Mouse (Mus musculus) layer of hippocampus, adult 9-11 months (tissue): ENCODE results near the gene Cep85l.

ENCODE experiments used
- DNase-seq: peaks from one replicate; pipeline ENCODE4 v3.0.0; 2022

Cep85l gene

GRCm38 (mm10) chr10:53388227-53388920 is 8.6 kb upstream of the Cep85l start:
- DNase-seq = peak; percentile 33

- DNase-seq = no peak
These were observed 5.7 kb upstream of the Cep85l start for GRCm38 (mm10) chr10:53385438-53385837.

GRCm38 (mm10) chr10:53384896-53385295 is 5.1 kb upstream of the Cep85l start:
- no peak for DNase-seq

- DNase-seq = no peak
These were observed 3.1 kb upstream of the Cep85l start for GRCm38 (mm10) chr10:53382696-53383365.

GRCm38 (mm10) chr10:53378981-53379708 is 602 bp downstream of the Cep85l start:
- DNase-seq = peak; percentile 29

GRCm38 (mm10) chr10:53378296-53378695 is 1.5 kb downstream of the Cep85l start:
- no peak for DNase-seq

- DNase-seq = no peak
These were observed 2.7 kb downstream of the Cep85l start for GRCm38 (mm10) chr10:53377096-53377495.

GRCm38 (mm10) chr10:53373885-53374578 is 5.7 kb downstream of the Cep85l start:
- no peak for DNase-seq

- no peak for DNase-seq
These were observed 12.5 kb downstream of the Cep85l start for GRCm38 (mm10) chr10:53367265-53367664.

- no peak for DNase-seq
These were observed 15.4 kb downstream of the Cep85l start for GRCm38 (mm10) chr10:53364311-53364710.

- no peak for DNase-seq
These were observed 20.7 kb downstream of the Cep85l start for GRCm38 (mm10) chr10:53359016-53359415.

GRCm38 (mm10) chr10:53353665-53354064 is 26.1 kb downstream of the Cep85l start:
- no peak for DNase-seq

GRCm38 (mm10) chr10:53349254-53349653 is 30.5 kb downstream of the Cep85l start:
- DNase-seq = no peak

- peak; percentile 49 for DNase-seq
These were observed 31.7 kb downstream of the Cep85l start for GRCm38 (mm10) chr10:53347787-53348755.

- DNase-seq = no peak
These were observed 32.8 kb downstream of the Cep85l start for GRCm38 (mm10) chr10:53346916-53347315.

- peak; percentile 14 for DNase-seq
These were observed 33.2 kb downstream of the Cep85l start for GRCm38 (mm10) chr10:53346506-53346905.

- DNase-seq = no peak
These were observed 34.2 kb downstream of the Cep85l start for GRCm38 (mm10) chr10:53345508-53345907.

- DNase-seq = no peak
These were observed 35.9 kb downstream of the Cep85l start for GRCm38 (mm10) chr10:53343865-53344264.

- DNase-seq = no peak
These were observed 36.4 kb downstream of the Cep85l start for GRCm38 (mm10) chr10:53343384-53343783.

GRCm38 (mm10) chr10:53342166-53342728 is 37.5 kb downstream of the Cep85l start:
- DNase-seq = no peak

GRCm38 (mm10) chr10:53341288-53341965 is 38.3 kb downstream of the Cep85l start:
- DNase-seq = peak; percentile 31
